Mouse (Mus musculus): ENCODE measurements around the gene Vps25. TPM values are rescaled to one million over a fixed set of nuclear protein-coding genes. Genes with fewer than 3 reads are reported as not detected.

Vps25 gene
- total and polyA plus RNA-seq, 3 experiments = 75.5 to 107 TPM; not detected in 1

GRCm38 (mm10) chr11:101278223-101279192, 25.0 kb downstream of the Vps25 start, which contains the start of the genes Cntd1 and Coa3:
Gene Cntd1, plus strand, starts transcription at chr11:101279012.
Gene Coa3, minus strand, starts transcription at chr11:101279114.
- peak within 1 kb of the TSS; percentile 79 for H3K9ac ChIP-seq (ENCODE audit: control insufficient read depth, low read depth, low read length, poor library complexity, severe bottlenecking)
- H3K27me3 ChIP-seq (ENCODE audit: control insufficient read depth in 1 of 2, insufficient read depth in 2 of 2, low read length in 2 of 2) = no peaks in the 10 kb centered on the region
- peak within 1 kb of the TSS; percentile 69 for H3K27ac ChIP-seq (ENCODE audit: control insufficient read depth, low read depth, low read length)
- peaks cover 0 to 18% of the 10 kb centered on the region in 2 experiments; a peak in 3 of 4 replicates for H3K4me1 ChIP-seq (ENCODE audit: control insufficient read depth in 1 of 2, insufficient read depth in 2 of 2, low read length in 2 of 2)
- H3K36me3 ChIP-seq (ENCODE audit: control insufficient read depth in 1 of 2, insufficient read depth in 2 of 2, low read length in 2 of 2) = peaks cover 0 to 13% of the 10 kb centered on the region in 2 experiments; a peak in 2 of 4 replicates
- no peaks in the 10 kb centered on the region for H3K9me3 ChIP-seq (replicated peaks; ENCODE audit: insufficient read depth, low read length)
- peak; percentile 98 for DNase-seq (ENCODE audit: low read depth, low spot score)
- H3K4me3 ChIP-seq (ENCODE audit: control insufficient read depth in 1 of 2, insufficient read depth in 1 of 2, low read depth in 2 of 2, low read length in 2 of 2) = peak within 1 kb of the TSS; percentile 76 to 80
- peaks cover 15% of the 10 kb centered on the region for H3K79me2 ChIP-seq (ENCODE audit: control insufficient read depth, insufficient read depth, low read length, poor library complexity)
- no peak for TF ChIP-seq MAFK (IDR thresholded peaks at IDR 0.05; ENCODE audit: borderline replicate concordance, low read depth, low read length)
- TF ChIP-seq POLR2AphosphoS5 (IDR thresholded peaks at IDR 0.05; ENCODE audit: borderline replicate concordance, low read depth, low read length) = no peak
- peak; percentile 74 for TF ChIP-seq NELFE (IDR thresholded peaks at IDR 0.05; ENCODE audit: low read depth, low read length)
- no peak for TF ChIP-seq USF2 (IDR thresholded peaks at IDR 0.05; ENCODE audit: borderline replicate concordance in 1 of 2, insufficient read depth in 1 of 2, low read depth in 1 of 2, low read length in 2 of 2)
- peak; percentile 88; the same call in 1 of the 2 replicates for TF ChIP-seq SIN3A (IDR thresholded peaks at IDR 0.05; ENCODE audit: low read length)
- no peak for TF ChIP-seq RAD21 (IDR thresholded peaks at IDR 0.05; ENCODE audit: low read depth, low read length)
- peak; percentile 87; the same call in 1 of the 2 replicates for TF ChIP-seq CHD1 (IDR thresholded peaks at IDR 0.05; ENCODE audit: low read depth, low read length)
- TF ChIP-seq UBTF (IDR thresholded peaks at IDR 0.05; ENCODE audit: borderline replicate concordance, insufficient read depth, low read depth, low read length) = 0 out of 2 replicates have a peak, but pooled peaks have one; percentile 58
- TF ChIP-seq EP300 (IDR thresholded peaks at IDR 0.05; ENCODE audit: low read depth in 1 of 2, low read length in 2 of 2) = no peak
- peak; percentile 96 for TF ChIP-seq ELF1 (IDR thresholded peaks at IDR 0.05; ENCODE audit: low read depth, low read length)
- TF ChIP-seq KAT2A (conservative IDR thresholded peaks at IDR 0.05; ENCODE audit: low read depth, low read length) = peak; percentile 87
- TF ChIP-seq SMC3 (IDR thresholded peaks at IDR 0.05; ENCODE audit: low read depth, low read length) = no peak
- TF ChIP-seq ZC3H11A (IDR thresholded peaks at IDR 0.05; ENCODE audit: low read depth, low read length) = no peak
- peak; percentile 67 for TF ChIP-seq TCF12 (IDR thresholded peaks at IDR 0.05; ENCODE audit: low read depth, low read length)
- no peak for TF ChIP-seq CTCF (IDR thresholded peaks at IDR 0.05 in 2 of 3, conservative IDR thresholded peaks at IDR 0.05 in 1 of 3; ENCODE audit: control insufficient read depth in 1 of 3, insufficient read depth in 1 of 3, low read depth in 2 of 3, low read length in 3 of 3, poor library complexity in 1 of 3, severe bottlenecking in 1 of 3)
- peak; percentile 81 for TF ChIP-seq MYB (IDR thresholded peaks at IDR 0.05; ENCODE audit: low read depth, low read length)
- TF ChIP-seq MXI1 (IDR thresholded peaks at IDR 0.05; ENCODE audit: low read depth, low read length) = peak; percentile 68; the same call in 1 of the 2 replicates
- peak; percentile 85 for TF ChIP-seq POLR2AphosphoS2 (IDR thresholded peaks at IDR 0.05; ENCODE audit: low read length)
- 0 out of 2 replicates have a peak, but pooled peaks have one; percentile 19 for TF ChIP-seq MAZ (IDR thresholded peaks at IDR 0.05; ENCODE audit: low read depth, low read length)
- TF ChIP-seq JUND (IDR thresholded peaks at IDR 0.05; ENCODE audit: low read depth, low read length) = no peak
- peak; percentile 98 for TF ChIP-seq MAX (IDR thresholded peaks at IDR 0.05; ENCODE audit: low read length)
- no peak for TF ChIP-seq MEF2A (IDR thresholded peaks at IDR 0.05; ENCODE audit: extremely low read depth, insufficient replicate concordance, low read depth, low read length, poor library complexity, severe bottlenecking)
- TF ChIP-seq NRF1 (IDR thresholded peaks at IDR 0.05; ENCODE audit: insufficient read depth, low read depth, low read length, poor library complexity, severe bottlenecking) = peak; percentile 20; the same call in 1 of the 2 replicates
- TF ChIP-seq GATA1 (IDR thresholded peaks at IDR 0.05; ENCODE audit: low read depth, low read length) = no peak
- no peak for TF ChIP-seq BHLHE40 (IDR thresholded peaks at IDR 0.05; ENCODE audit: borderline replicate concordance, low read depth, low read length)
- TF ChIP-seq ZKSCAN1 (IDR thresholded peaks at IDR 0.05; ENCODE audit: low read depth, low read length) = no peak
- peak; percentile 72 for TF ChIP-seq USF1 (IDR thresholded peaks at IDR 0.05; ENCODE audit: low read depth, low read length)
- TF ChIP-seq ZNF384 (IDR thresholded peaks at IDR 0.05; ENCODE audit: low read depth, low read length) = no peak
- TF ChIP-seq MYC (IDR thresholded peaks at IDR 0.05; ENCODE audit: low read depth, low read length) = peak; percentile 75
- peak; percentile 99 for TF ChIP-seq HCFC1 (IDR thresholded peaks at IDR 0.05; ENCODE audit: low read depth, low read length)
- TF ChIP-seq GABPA (IDR thresholded peaks at IDR 0.05; ENCODE audit: low read depth, low read length) = no peak
- TF ChIP-seq ETS1 (IDR thresholded peaks at IDR 0.05; ENCODE audit: low read depth, low read length) = peak; percentile 39; the same call in 1 of the 2 replicates
- TF ChIP-seq TBP (IDR thresholded peaks at IDR 0.05; ENCODE audit: low read depth, low read length) = peak; percentile 88
- TF ChIP-seq ZMIZ1 (IDR thresholded peaks at IDR 0.05; ENCODE audit: low read depth, low read length) = no peak; the same call in 1 of the 2 replicates

Measured in MEL (cell line).